Mouse (Mus musculus) stomach, postnatal 0 days (tissue): ENCODE measurements around the gene Alyref2.

Experiments
- CTCF ChIP-seq: IDR thresholded peaks from 2 replicates; pipeline ENCODE4 v1.5.1; 2016; ENCODE audit warnings: antibody characterized with exemption, low read depth, mild to moderate bottlenecking, moderate library complexity
- EP300 ChIP-seq: optimal IDR thresholded peaks from 2 replicates; pipeline ENCODE3; 2016; ENCODE audit warnings: antibody characterized with exemption

- TF ChIP-seq EP300 (no peak), CTCF (no peak)
These were observed 26.2 kb upstream of the Alyref2 start for GRCm38 (mm10) chr1:171477123-171477522.
